Mouse (Mus musculus) embryo, embryonic 9.5 days (tissue): ENCODE results near the gene Ccdc171.
"Not testable (repeated sequence)": the region's sequence is repeated elsewhere in the genome, so short reads cannot be mapped to it uniquely, and the experiment has no call there.

Experiments used
- DNase-seq: peaks from one replicate; pipeline ENCODE4 v3.0.0-alpha.2; 2017; ENCODE audit errors: extremely low spot score

Ccdc171 gene

GRCm38 (mm10) chr4:83524843-83525689, at the start of gene Ccdc171:
Gene Ccdc171 (plus strand): TSS chr4:83525545.
- DNase-seq: peak; percentile 98

GRCm38 (mm10) chr4:83485250-83485649, 40.1 kb upstream of the Ccdc171 start:
- no peak for DNase-seq

- peak; percentile 88 for DNase-seq
These were observed 39.6 kb upstream of the Ccdc171 start for GRCm38 (mm10) chr4:83485735-83486116.

GRCm38 (mm10) chr4:83486117-83486901, 39.0 kb upstream of the Ccdc171 start, which contains the start of gene Psip1:
Gene Psip1 (minus strand): TSS chr4:83486459.
- peak; percentile 94 for DNase-seq

GRCm38 (mm10) chr4:83489121-83489520, 36.2 kb upstream of the Ccdc171 start:
- no peak for DNase-seq

- DNase-seq: no peak
These were observed 32.2 kb upstream of the Ccdc171 start for GRCm38 (mm10) chr4:83493112-83493511.

GRCm38 (mm10) chr4:83497013-83497412, 28.3 kb upstream of the Ccdc171 start:
- DNase-seq: not testable (repeated sequence)

GRCm38 (mm10) chr4:83500154-83501036, 24.9 kb upstream of the Ccdc171 start:
- peak; percentile 77 for DNase-seq

GRCm38 (mm10) chr4:83501037-83501430, 24.3 kb upstream of the Ccdc171 start:
- no peak for DNase-seq

GRCm38 (mm10) chr4:83509600-83509999, 15.7 kb upstream of the Ccdc171 start:
- no peak for DNase-seq

- DNase-seq: no peak
These were observed 14.3 kb upstream of the Ccdc171 start for GRCm38 (mm10) chr4:83511083-83511482.

GRCm38 (mm10) chr4:83512217-83512616, 13.1 kb upstream of the Ccdc171 start:
- no peak for DNase-seq

GRCm38 (mm10) chr4:83512644-83513043, 12.7 kb upstream of the Ccdc171 start:
- DNase-seq: no peak

- no peak for DNase-seq
These were observed 11.2 kb upstream of the Ccdc171 start for GRCm38 (mm10) chr4:83514183-83514582.

- DNase-seq: no peak
These were observed 10.2 kb upstream of the Ccdc171 start for GRCm38 (mm10) chr4:83514976-83515669.

- DNase-seq: not testable (repeated sequence)
These were observed 9.2 kb upstream of the Ccdc171 start for GRCm38 (mm10) chr4:83516144-83516543.

- DNase-seq: no peak
These were observed 6.2 kb upstream of the Ccdc171 start for GRCm38 (mm10) chr4:83519148-83519547.

GRCm38 (mm10) chr4:83519807-83520206, 5.5 kb upstream of the Ccdc171 start:
- DNase-seq: no peak

- no peak for DNase-seq
These were observed 5.0 kb upstream of the Ccdc171 start for GRCm38 (mm10) chr4:83520308-83520707.

GRCm38 (mm10) chr4:83522066-83522465, 3.3 kb upstream of the Ccdc171 start:
- DNase-seq: no peak

- no peak for DNase-seq
These were observed 896 bp upstream of the Ccdc171 start for GRCm38 (mm10) chr4:83524456-83524842.
